Mouse (Mus musculus) neural tube, embryonic 11.5 days (tissue): ENCODE data around the gene Atp6ap1l. TPM values are rescaled to one million over a fixed set of nuclear protein-coding genes. Genes with fewer than 3 reads are reported as not detected.
"Not testable (repeated sequence)": the region's sequence is repeated elsewhere in the genome, so short reads cannot be mapped to it uniquely, and the experiment has no call there.

ENCODE experiments used
- ATAC-seq: fragments of 200-750 bp; cut with Nextera tagmentation; 2 replicates; pipeline ENCODE4 v1.8.0; 2017; ENCODE audit warnings: moderate number of reproducible peaks, mild to moderate bottlenecking, moderate TSS enrichment, moderate library complexity; ENCODE audit not compliant: insufficient read depth, low FRiP score, low TSS enrichment
- DNase-seq: peaks from one replicate; pipeline ENCODE4 v3.0.0-alpha.2; 2015; ENCODE audit warnings: low spot score
- H3K27ac ChIP-seq: fragments of 300-500 bp; sonication (generic); 2 replicates; pipeline ENCODE4 v1.5.1; 2014; ENCODE audit warnings: low read depth, mild to moderate bottlenecking, low read length
- H3K27me3 ChIP-seq: fragments of 300-500 bp; sonication (generic); 2 replicates; pipeline ENCODE4 v1.6.1; 2014; ENCODE audit warnings: mild to moderate bottlenecking, low read length, mixed read lengths; ENCODE audit not compliant: control insufficient read depth, insufficient read depth
- H3K36me3 ChIP-seq: fragments of 300-500 bp; sonication (generic); 2 replicates; pipeline ENCODE4 v1.6.1; 2014; ENCODE audit warnings: mild to moderate bottlenecking, low read length, moderate library complexity, mixed read lengths; ENCODE audit not compliant: control insufficient read depth, insufficient read depth
- H3K4me1 ChIP-seq: fragments of 300-500 bp; sonication (generic); 2 replicates; pipeline ENCODE4 v1.6.1; 2014; ENCODE audit warnings: low read length, mixed read lengths; ENCODE audit not compliant: control insufficient read depth, insufficient read depth
- H3K4me2 ChIP-seq: fragments of 300-500 bp; sonication (generic); 2 replicates; pipeline ENCODE4 v1.6.1; 2014; ENCODE audit warnings: low read depth, mild to moderate bottlenecking, moderate library complexity
- H3K4me3 ChIP-seq: fragments of 300-500 bp; sonication (generic); 2 replicates; pipeline ENCODE4 v1.5.1; 2014; ENCODE audit warnings: low read depth, low read length
- H3K9ac ChIP-seq: fragments of 300-500 bp; sonication (generic); 2 replicates; pipeline ENCODE4 v1.6.1; 2014; ENCODE audit warnings: mild to moderate bottlenecking, low read length
- H3K9me3 ChIP-seq: fragments of 300-500 bp; sonication (generic); 2 replicates; pipeline ENCODE4 v1.6.1; 2016; ENCODE audit warnings: low read length; ENCODE audit not compliant: control insufficient read depth
- WGBS: fragments of 180-500 bp; shearing (Covaris S2); extraction: QIAGEN DNeasy Blood & Tissue Kit; methylation state at CpG from one replicate; pipeline ENCODE4 v1.1.7; 2014; 5-methylcytosine and 5-hydroxymethylcytosine counted together
- polyA plus RNA-seq: library from polyadenylated mRNA; unstranded; fragments of >200 nt; fragmentation: Nextera tagmentation; extraction: Ambion mirVana; gene quantifications from 2 replicates; pipeline ENCODE4 v1.2.1, GENCODE M21; 2014

Atp6ap1l gene
- polyA plus RNA-seq, 1 experiment from 2014 or later: 0.60 TPM

- Histone ChIP-seq H3K9ac (no peak overlapping the region), H3K4me1 (no peaks in the 10 kb centered on the region), H3K9me3 (no peaks in the 10 kb centered on the region), H3K27ac (no peak overlapping the region), H3K4me2 (no peak overlapping the region), H3K27me3 (no peaks in the 10 kb centered on the region), H3K36me3 (peaks cover 5% of the 10 kb centered on the region), H3K4me3 (no peak overlapping the region)
- 96% methylated on average over 5 of the region's 5 CpGs for WGBS
- DNase-seq (no peak), ATAC-seq (no peak)
Measured at GRCm38 (mm10) chr13:90925191-90925590, 20.0 kb upstream of the Atp6ap1l start.

DNA sequence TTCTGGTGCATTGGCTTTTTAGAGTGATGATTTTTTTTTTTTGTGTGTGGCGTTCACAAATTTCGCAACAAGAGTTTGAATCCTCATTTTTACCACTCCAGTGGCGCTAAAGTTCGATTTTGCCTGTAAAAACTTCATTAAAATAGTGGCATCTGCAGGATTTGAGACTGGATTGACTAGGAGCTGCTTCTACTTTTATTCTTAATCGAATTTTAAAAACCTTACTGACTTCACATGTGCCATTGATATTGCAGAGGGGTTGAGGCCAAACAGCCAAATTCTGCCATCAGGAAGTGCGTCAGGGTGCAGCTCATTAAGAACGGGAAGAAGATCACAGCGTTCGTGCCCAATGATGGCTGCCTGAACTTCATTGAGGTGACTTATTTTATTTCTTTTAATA is 18.9 kb upstream of the Atp6ap1l start:
- peaks cover 5% of the 10 kb centered on the region for H3K36me3 ChIP-seq
- 46% methylated on average over 9 of the region's 9 CpGs for WGBS
- DNase-seq: no peak
- peak overlapping the region; percentile 85 for H3K4me3 ChIP-seq
- peak overlapping the region; percentile 69 for H3K4me2 ChIP-seq
- H3K27me3 ChIP-seq: no peaks in the 10 kb centered on the region
- peak overlapping the region; percentile 94 for H3K9ac ChIP-seq
- H3K4me1 ChIP-seq: no peaks in the 10 kb centered on the region
- no peak overlapping the region for H3K27ac ChIP-seq
- no peaks in the 10 kb centered on the region for H3K9me3 ChIP-seq
- no peak for ATAC-seq

GRCm38 (mm10) chr13:90923617-90924016 is 18.5 kb upstream of the Atp6ap1l start:
- not testable (repeated sequence) for H3K27me3 ChIP-seq, H3K36me3 ChIP-seq, H3K9me3 ChIP-seq, H3K4me1 ChIP-seq, DNase-seq, ATAC-seq
- peak overlapping the region; percentile 69 for H3K4me2 ChIP-seq
- H3K27ac ChIP-seq: peak overlapping the region; percentile 49; the same call in 1 of the 2 replicates
- H3K4me3 ChIP-seq: peak overlapping the region; percentile 85
- under 1% methylated on average over 13 of the region's 13 CpGs for WGBS
- H3K9ac ChIP-seq: peak overlapping the region; percentile 94

DNA sequence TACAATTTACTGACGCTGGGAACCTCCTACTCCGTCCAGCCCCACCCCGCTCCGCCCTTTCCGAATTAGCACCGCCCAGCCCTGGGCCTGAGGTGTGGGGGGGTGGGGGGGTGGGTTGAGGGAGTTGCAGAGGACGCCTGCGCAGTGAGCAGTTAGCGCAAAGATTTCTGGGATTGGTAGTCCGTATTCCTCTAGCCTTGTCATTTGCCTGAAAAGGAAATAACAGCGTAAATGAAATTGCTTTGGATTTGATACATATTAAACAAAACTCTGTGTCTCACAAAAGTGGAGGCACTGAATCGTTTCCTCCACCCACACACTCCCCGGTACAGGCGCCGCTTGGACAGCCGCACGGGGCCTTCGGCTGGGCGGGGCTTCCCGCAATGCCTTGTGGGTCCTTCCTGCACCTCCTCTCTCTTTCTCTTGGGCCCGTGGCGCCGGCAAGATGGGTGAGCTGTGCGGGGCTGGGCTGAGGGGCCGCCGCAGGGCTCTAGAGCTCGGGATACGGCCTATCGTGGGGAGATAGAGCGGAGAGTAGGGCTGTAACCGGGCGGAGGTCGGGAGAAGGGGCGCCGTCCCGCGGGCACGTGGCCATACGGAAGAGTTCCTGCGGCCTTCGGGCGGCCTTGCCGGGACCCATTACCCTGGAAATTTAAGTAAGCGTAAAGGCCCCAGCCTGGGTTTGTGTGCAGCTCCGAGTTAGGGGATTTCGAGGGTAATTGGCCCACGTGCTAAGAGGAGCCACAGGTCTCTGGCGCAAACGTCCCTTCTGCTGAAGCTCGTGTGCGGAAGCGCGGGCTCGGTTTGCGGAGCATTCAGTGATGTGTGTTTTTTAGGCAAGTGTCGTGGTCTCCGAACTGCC is 17.8 kb upstream of the Atp6ap1l start, which contains the start of gene Rps23:
Rps23 (plus strand) TSS at position 208 of the 862 bp plus-strand sequence.
- Histone ChIP-seq H3K27me3 (no peaks in the 10 kb centered on the region), H3K4me3 (peak within 1 kb of the TSS; percentile 85), H3K36me3 (peaks cover 5% of the 10 kb centered on the region), H3K4me1 (no peaks in the 10 kb centered on the region), H3K27ac (peak within 1 kb of the TSS; percentile 49), H3K4me2 (peak within 1 kb of the TSS; percentile 69), H3K9ac (peak within 1 kb of the TSS; percentile 94), H3K9me3 (no peaks in the 10 kb centered on the region)
- ATAC-seq (peak; percentile 98), DNase-seq (peak; percentile 90)
- under 1% methylated on average over 57 of the region's 57 CpGs for WGBS

DNA sequence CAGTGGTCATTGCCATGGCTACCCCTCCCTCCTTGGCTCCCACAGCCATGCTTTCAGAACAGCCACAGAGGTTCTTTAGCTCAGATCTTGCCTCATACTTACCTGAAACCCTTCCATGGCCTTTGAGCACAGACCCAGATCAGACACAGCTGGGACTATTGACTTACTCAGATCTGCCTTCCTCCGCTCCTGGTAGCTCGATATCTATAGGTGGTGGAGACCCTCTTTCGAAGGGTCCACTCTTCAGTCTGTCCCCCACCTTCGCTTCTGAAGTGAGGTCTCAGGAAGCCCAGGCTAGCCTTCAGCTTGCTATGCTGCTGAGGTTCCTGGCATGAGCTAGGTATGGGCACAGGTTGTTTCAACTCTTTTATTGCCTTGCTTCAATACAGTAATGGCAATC is 9.6 kb upstream of the Atp6ap1l start:
- no peak for DNase-seq
- Histone ChIP-seq H3K9me3 (no peaks in the 10 kb centered on the region), H3K36me3 (no peaks in the 10 kb centered on the region), H3K4me2 (no peak overlapping the region), H3K4me1 (no peaks in the 10 kb centered on the region), H3K4me3 (no peak overlapping the region), H3K9ac (no peak overlapping the region), H3K27ac (no peak overlapping the region), H3K27me3 (no peaks in the 10 kb centered on the region)
- no peak for ATAC-seq
- 97% methylated on average over 4 of the region's 4 CpGs for WGBS

DNA sequence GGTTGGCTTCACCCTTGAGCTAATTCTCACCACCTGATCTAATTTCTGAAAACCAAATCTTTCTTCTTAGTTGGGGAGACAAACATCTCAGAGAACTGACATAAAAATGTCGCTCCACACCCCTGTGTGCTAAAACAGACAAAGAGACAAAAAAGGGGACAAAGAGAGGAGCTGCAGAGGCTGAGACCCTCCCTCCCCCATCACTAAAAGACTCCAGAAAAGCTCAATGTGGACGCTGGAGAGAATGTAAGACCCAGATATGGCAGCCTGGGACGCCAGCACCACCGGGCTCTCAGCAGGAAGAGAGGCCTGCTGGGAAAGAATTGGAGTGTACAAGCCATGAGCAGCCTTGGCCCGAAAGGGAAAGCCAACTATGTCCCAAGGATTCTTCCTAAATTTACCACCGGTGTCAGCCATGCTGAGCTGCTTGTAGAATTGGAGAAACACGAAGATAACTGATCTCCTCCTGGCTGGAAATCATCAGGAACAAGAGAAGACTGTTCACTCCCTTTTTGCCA is 8.6 kb upstream of the Atp6ap1l start:
- no peak overlapping the region for H3K27ac ChIP-seq
- ATAC-seq: no peak
- DNase-seq: no peak
- H3K27me3 ChIP-seq: no peaks in the 10 kb centered on the region
- H3K4me3 ChIP-seq: no peak overlapping the region
- no peak overlapping the region for H3K9ac ChIP-seq
- no peaks in the 10 kb centered on the region for H3K36me3 ChIP-seq
- 53% methylated on average over 7 of the region's 7 CpGs for WGBS
- H3K4me2 ChIP-seq: no peak overlapping the region
- H3K9me3 ChIP-seq: no peaks in the 10 kb centered on the region
- no peaks in the 10 kb centered on the region for H3K4me1 ChIP-seq

DNA sequence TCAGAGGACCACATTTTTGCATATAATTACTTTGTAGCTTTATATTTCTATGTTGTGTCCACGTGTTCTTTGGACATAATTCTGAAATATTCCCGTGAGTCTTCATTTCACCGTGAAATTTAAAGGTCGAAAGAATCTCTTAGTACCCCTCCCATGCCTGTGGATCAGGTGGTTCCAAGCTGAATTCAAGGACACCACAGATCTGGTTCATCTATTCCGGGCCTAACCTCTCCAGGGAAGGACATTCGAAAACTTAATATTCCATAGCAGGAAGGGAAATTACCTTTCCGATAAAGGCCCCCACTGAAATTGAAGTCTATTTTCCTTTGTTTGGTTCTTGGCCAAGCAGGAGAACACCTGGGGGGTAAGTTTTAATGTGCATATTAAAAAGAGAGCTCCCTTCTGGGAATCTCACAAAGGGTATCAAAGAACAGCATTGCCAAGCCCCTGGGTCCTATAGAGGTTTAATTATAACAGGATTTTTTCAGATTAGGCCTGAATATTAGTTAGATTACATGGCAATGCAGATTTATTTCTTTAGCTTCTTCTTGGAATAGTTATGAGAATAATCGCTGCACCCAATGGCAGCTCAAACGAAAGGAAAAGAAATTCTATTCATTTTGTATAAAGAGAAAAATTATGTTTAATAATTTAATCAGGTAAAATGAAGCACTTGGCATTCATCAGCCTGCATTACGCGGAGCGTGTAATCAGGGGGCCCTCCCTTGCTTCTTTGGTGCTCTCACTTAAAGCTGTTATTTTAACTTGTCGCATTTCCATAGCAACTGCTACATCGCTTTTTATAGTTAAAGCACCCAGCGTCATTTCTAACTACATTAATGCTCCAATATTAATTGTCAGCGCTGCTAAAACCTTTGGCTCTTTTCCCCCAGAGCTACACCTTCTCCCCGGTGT is 7.9 kb upstream of the Atp6ap1l start:
- Histone ChIP-seq H3K4me2 (no peak overlapping the region), H3K36me3 (no peaks in the 10 kb centered on the region), H3K4me1 (no peaks in the 10 kb centered on the region), H3K9me3 (no peaks in the 10 kb centered on the region), H3K27ac (no peak overlapping the region), H3K4me3 (no peak overlapping the region), H3K9ac (no peak overlapping the region), H3K27me3 (no peaks in the 10 kb centered on the region)
- WGBS: 82% methylated on average over 17 of the region's 17 CpGs
- ATAC-seq: no peak
- no peak for DNase-seq

- H3K4me3 ChIP-seq: no peak overlapping the region
- 89% methylated on average over 12 of the region's 12 CpGs for WGBS
- H3K27me3 ChIP-seq: no peaks in the 10 kb centered on the region
- no peak overlapping the region for H3K9ac ChIP-seq
- H3K4me2 ChIP-seq: no peak overlapping the region
- no peaks in the 10 kb centered on the region for H3K4me1 ChIP-seq
- H3K36me3 ChIP-seq: no peaks in the 10 kb centered on the region
- H3K9me3 ChIP-seq: no peaks in the 10 kb centered on the region
- ATAC-seq (no peak), DNase-seq (no peak)
- no peak overlapping the region for H3K27ac ChIP-seq
Measured at GRCm38 (mm10) chr13:90907376-90907775, 2.2 kb upstream of the Atp6ap1l start.
